Mouse (Mus musculus) large intestine, adult 2 months (tissue): ENCODE measurements around the gene Fcrl6. TPM values are rescaled to one million over a fixed set of nuclear protein-coding genes. Genes with fewer than 3 reads are reported as not detected.

Experiments used
- DNase-seq: peaks from one replicate; pipeline ENCODE4 v3.0.0-alpha.2; 2012; ENCODE audit warnings: low read depth, low spot score
- WGBS: fragments of 180-500 bp; shearing (Covaris S2); methylation state at CpG from one replicate; pipeline ENCODE4 v1.1.7; 2018; 5-methylcytosine and 5-hydroxymethylcytosine counted together
- polyA plus RNA-seq: library from polyadenylated mRNA; depleted of rRNA; stranded (reverse); fragments of >200 nt; gene quantifications from 2 replicates; pipeline ENCODE4 v1.2.3, GENCODE M21; 2012

Gene Fcrl6
- polyA plus RNA-seq, 1 experiment, result not detected

- no peak for DNase-seq
- WGBS, result 9% methylated on average over 22 of the region's 22 CpGs
Measured at GRCm38 (mm10) chr1:172616537-172617300, 14.4 kb upstream of the Fcrl6 start.

- DNase-seq, result no peak
- 48% methylated on average over 4 of the region's 4 CpGs for WGBS
Measured at GRCm38 (mm10) chr1:172615412-172615811, 13.1 kb upstream of the Fcrl6 start.

GRCm38 (mm10) chr1:172614654-172615053 lies 12.3 kb upstream of the Fcrl6 start:
- DNase-seq, result no peak
- 78% methylated on average over 10 of the region's 10 CpGs for WGBS

- no peak for DNase-seq
- 53% methylated on average over 1 of the region's 1 CpGs for WGBS
Measured at GRCm38 (mm10) chr1:172612745-172613144, 10.4 kb upstream of the Fcrl6 start.

GRCm38 (mm10) chr1:172611304-172611703 lies 9.0 kb upstream of the Fcrl6 start:
- WGBS, result 83% methylated on average over 10 of the region's 10 CpGs
- no peak for DNase-seq

GRCm38 (mm10) chr1:172594495-172594894 lies 7.9 kb downstream of the Fcrl6 start:
- no peak for DNase-seq

GRCm38 (mm10) chr1:172593956-172594355 lies 8.4 kb downstream of the Fcrl6 start:
- DNase-seq, result no peak
- 82% methylated on average over 2 of the region's 2 CpGs for WGBS

- 64% methylated on average over 3 of the region's 3 CpGs for WGBS
- no peak for DNase-seq
Measured at GRCm38 (mm10) chr1:172593321-172593720, 9.0 kb downstream of the Fcrl6 start.

GRCm38 (mm10) chr1:172590385-172590784 lies 12.0 kb downstream of the Fcrl6 start, which contains the start of gene Slamf8:
Gene Slamf8, minus strand, starts transcription at chr1:172590568.
- WGBS, result 32% methylated on average over 7 of the region's 7 CpGs
- DNase-seq, result no peak

GRCm38 (mm10) chr1:172585612-172586567 lies 16.5 kb downstream of the Fcrl6 start:
- 37% methylated on average over 26 of the region's 26 CpGs for WGBS
- DNase-seq, result no peak

GRCm38 (mm10) chr1:172585026-172585425 lies 17.3 kb downstream of the Fcrl6 start:
- WGBS, result 41% methylated on average over 4 of the region's 4 CpGs
- no peak for DNase-seq

GRCm38 (mm10) chr1:172584271-172584670 lies 18.1 kb downstream of the Fcrl6 start:
- DNase-seq, result no peak
- WGBS, result 91% methylated on average over 6 of the region's 6 CpGs

- no peak for DNase-seq
- 70% methylated on average over 8 of the region's 8 CpGs for WGBS
Measured at GRCm38 (mm10) chr1:172582436-172582835, 19.9 kb downstream of the Fcrl6 start.

GRCm38 (mm10) chr1:172580116-172580515 lies 22.2 kb downstream of the Fcrl6 start:
- no peak for DNase-seq
- 25% methylated on average over 6 of the region's 6 CpGs for WGBS

GRCm38 (mm10) chr1:172567758-172568157 lies 34.6 kb downstream of the Fcrl6 start:
- DNase-seq, result no peak
- 69% methylated on average over 4 of the region's 4 CpGs for WGBS

GRCm38 (mm10) chr1:172566131-172566530 lies 36.2 kb downstream of the Fcrl6 start:
- DNase-seq, result no peak
- WGBS, result 67% methylated on average over 3 of the region's 3 CpGs

GRCm38 (mm10) chr1:172563465-172563828 lies 38.9 kb downstream of the Fcrl6 start:
- no peak for DNase-seq
- WGBS, result 3% methylated on average over 10 of the region's 10 CpGs

- peak; percentile 71 for DNase-seq
- WGBS, result under 1% methylated on average over 66 of the region's 66 CpGs
Measured at GRCm38 (mm10) chr1:172562641-172563464, 39.5 kb downstream of the Fcrl6 start.

- WGBS, result 76% methylated on average over 11 of the region's 11 CpGs
- DNase-seq, result no peak
Measured at GRCm38 (mm10) chr1:172555638-172556037, 46.7 kb downstream of the Fcrl6 start, which contains the start of gene Vsig8. Gene Vsig8, plus strand, starts transcription at chr1:172555938.

GRCm38 (mm10) chr1:172552623-172553022 lies 49.7 kb downstream of the Fcrl6 start:
- no peak for DNase-seq
- WGBS, result 78% methylated on average over 1 of the region's 1 CpGs
